Mouse (Mus musculus) forebrain, embryonic 10.5 days (tissue): ENCODE results near the gene Gnpat. TPM values are rescaled to one million over a fixed set of nuclear protein-coding genes. Genes with fewer than 3 reads are reported as not detected.

ENCODE experiments used
- DNase-seq: peaks from one replicate; pipeline ENCODE4 v3.0.0-alpha.2; 2017; ENCODE audit warnings: low spot score; ENCODE audit errors: extremely low spot score
- H3K27ac ChIP-seq: fragments of 300-500 bp; sonication (generic); 2 replicates; pipeline ENCODE4 v1.5.1; 2016; ENCODE audit warnings: mild to moderate bottlenecking
- H3K27me3 ChIP-seq: fragments of 300-500 bp; sonication (generic); 2 replicates; pipeline ENCODE4 v1.6.1; 2016; ENCODE audit warnings: mild to moderate bottlenecking; ENCODE audit not compliant: poor library complexity, severe bottlenecking
- H3K36me3 ChIP-seq: fragments of 300-500 bp; sonication (generic); replicated peaks from 2 replicates; pipeline ENCODE4 v1.6.1; 2016; ENCODE audit warnings: mild to moderate bottlenecking, moderate library complexity
- H3K4me1 ChIP-seq: fragments of 300-500 bp; sonication (generic); 2 replicates; pipeline ENCODE4 v1.6.1; 2016
- H3K4me3 ChIP-seq: fragments of 300-500 bp; sonication (generic); 2 replicates; pipeline ENCODE4 v1.5.1; 2016; ENCODE audit warnings: mild to moderate bottlenecking, moderate library complexity
- H3K9me3 ChIP-seq: fragments of 300-500 bp; sonication (generic); 2 replicates; pipeline ENCODE4 v1.6.1; 2016; ENCODE audit warnings: mild to moderate bottlenecking, moderate library complexity
- WGBS: fragments of 180-500 bp; shearing (Covaris S2); methylation state at CpG from one replicate; pipeline ENCODE4 v1.1.7; 2016; 5-methylcytosine and 5-hydroxymethylcytosine counted together
- polyA plus RNA-seq: library from polyadenylated mRNA; unstranded; fragments of >200 nt; fragmentation: Nextera tagmentation; extraction: Ambion mirVana; gene quantifications from 2 replicates; pipeline ENCODE4 v1.2.1, GENCODE M21; 2016

Gnpat gene
- polyA plus RNA-seq, 1 experiment from 2014 or later, result 156 TPM

DNA sequence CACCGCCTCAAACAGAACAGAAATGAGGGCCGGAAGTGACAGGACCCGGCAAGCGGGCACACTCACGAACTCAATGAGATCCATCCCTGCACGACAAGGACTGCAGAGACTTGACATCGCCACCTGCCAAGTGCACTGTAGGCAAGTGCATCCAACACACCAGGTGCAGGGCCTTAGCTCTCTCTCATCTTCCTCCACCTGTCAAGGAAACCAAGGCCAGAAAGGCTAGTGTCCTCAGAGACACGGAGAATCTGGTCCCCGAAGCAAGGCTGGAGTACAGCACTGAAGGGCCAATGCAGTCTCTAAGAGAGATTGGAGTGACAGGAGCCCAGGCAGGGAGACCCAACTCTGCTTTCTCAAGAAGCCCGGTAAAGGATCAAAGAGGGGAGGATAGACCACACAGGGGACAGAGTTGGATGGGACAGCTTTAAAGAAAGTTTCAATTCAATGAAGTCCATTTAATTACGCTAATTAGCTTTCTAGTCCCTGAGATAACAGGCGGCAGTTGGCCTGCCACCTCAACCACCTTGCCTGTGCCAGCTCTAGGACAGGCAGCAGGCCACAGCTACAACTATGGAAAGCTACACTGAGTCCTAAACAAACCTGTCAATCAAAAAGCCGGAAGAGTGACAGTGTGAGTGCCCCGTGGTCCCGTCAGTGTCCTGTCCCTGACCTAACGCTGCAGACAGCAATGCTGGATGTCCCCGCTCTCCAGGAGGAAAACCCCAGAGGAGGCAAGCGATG, 55.1 kb downstream of the Gnpat start:
- no peak for DNase-seq
- Histone ChIP-seq H3K9me3 (no peaks in the 10 kb centered on the region), H3K36me3 (peaks cover 36% of the 10 kb centered on the region), H3K27ac (no peak overlapping the region), H3K4me1 (peaks cover 7% of the 10 kb centered on the region; the same call in 1 of the 2 replicates), H3K4me3 (no peak overlapping the region), H3K27me3 (no peaks in the 10 kb centered on the region)
- 86% methylated on average over 18 of the region's 18 CpGs for WGBS

DNA sequence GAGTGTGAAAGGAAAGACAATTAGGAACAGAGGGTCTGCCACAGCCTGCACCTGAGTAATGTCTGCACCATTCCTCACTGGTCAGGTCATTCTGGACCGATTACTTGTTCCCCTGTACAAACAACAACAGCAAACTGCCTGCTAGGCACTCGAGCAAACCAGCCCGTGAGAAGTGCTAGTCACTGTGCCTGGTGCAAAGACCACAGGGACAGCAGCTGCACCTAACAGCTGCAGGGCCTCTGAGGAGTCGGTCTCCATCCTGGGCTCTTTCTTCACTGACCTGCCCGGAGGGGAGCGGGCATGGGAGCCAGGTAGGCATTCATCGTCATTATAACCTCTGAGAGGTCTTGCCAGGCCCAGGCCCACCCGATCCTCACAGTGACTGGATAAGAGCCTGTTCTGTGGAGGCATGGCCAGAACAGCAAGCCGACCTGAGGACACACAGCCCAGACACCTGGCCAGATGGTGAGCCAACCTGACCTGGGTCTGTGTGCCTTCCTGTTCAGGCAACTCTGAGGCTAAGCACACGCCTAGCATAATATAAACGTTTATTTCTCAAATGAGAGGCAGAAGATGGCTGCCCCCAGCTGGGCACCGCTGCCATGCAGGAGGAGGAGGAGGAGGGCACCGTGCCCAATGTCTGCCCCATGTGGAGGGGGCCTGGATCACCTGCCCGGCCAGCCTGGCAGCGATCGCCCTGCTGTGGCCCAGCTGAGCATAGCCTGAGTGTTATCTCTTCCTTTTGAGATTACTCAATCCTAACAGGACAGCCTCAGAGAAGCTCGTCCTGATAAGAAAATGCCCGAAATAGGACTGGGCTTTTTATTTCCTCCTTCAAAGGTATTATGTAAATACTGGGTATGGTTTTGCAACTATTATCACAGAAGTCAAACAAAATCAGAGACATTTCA, 58.8 kb downstream of the Gnpat start:
- WGBS, result 93% methylated on average over 18 of the region's 18 CpGs
- H3K4me1 ChIP-seq, result peaks cover 7% of the 10 kb centered on the region; the same call in 1 of the 2 replicates
- H3K27me3 ChIP-seq, result no peaks in the 10 kb centered on the region
- DNase-seq, result no peak
- H3K36me3 ChIP-seq, result peaks cover 29% of the 10 kb centered on the region
- H3K27ac ChIP-seq, result no peak overlapping the region
- no peaks in the 10 kb centered on the region for H3K9me3 ChIP-seq
- no peak overlapping the region for H3K4me3 ChIP-seq

- DNase-seq, result no peak
- no peaks in the 10 kb centered on the region for H3K27me3 ChIP-seq
- no peaks in the 10 kb centered on the region for H3K9me3 ChIP-seq
- peaks cover 7% of the 10 kb centered on the region; the same call in 1 of the 2 replicates for H3K4me1 ChIP-seq
- H3K4me3 ChIP-seq, result no peak overlapping the region
- peaks cover 38% of the 10 kb centered on the region for H3K36me3 ChIP-seq
- WGBS, result 91% methylated on average over 11 of the region's 11 CpGs
- no peak overlapping the region for H3K27ac ChIP-seq
Observed at GRCm38 (mm10) chr8:124922490-124923089, 59.8 kb downstream of the Gnpat start.

DNA sequence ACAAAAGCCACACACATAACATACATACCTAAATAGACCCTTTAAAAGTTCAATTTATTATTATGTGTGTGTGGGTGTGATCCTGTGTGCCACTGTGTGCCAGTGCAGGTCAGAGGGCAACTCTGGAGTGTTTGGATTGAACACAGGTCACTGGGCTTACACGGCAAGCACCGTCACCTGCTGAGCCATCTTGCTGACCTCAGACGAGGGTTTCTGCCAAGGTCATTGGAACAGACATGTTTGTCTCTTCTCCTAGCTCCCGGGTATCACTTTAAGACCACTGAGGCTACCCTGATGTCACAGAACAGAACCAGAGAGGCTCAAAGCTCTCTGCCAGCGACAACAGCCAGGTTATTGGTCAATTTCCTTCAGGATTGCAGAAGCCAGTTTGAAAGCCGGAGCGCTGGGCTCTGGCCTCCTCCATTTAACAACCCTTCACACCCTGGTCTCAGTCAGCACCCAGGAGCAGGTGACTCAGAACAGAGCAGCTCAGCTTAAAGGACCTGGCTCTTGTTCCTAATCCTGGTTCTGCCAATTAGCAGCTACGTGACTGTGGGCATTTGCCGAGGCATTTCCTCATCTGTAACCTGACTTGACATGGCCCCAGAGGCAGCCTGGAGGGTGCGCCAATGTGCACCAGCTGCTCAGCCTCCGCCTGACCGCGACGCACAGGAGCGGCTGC, 61.3 kb downstream of the Gnpat start:
- Histone ChIP-seq H3K9me3 (no peaks in the 10 kb centered on the region), H3K27me3 (no peaks in the 10 kb centered on the region), H3K27ac (no peak overlapping the region), H3K36me3 (peaks cover 49% of the 10 kb centered on the region), H3K4me3 (no peak overlapping the region), H3K4me1 (no peaks in the 10 kb centered on the region)
- no peak for DNase-seq
- 92% methylated on average over 15 of the region's 15 CpGs for WGBS

- DNase-seq, result no peak
- H3K27me3 ChIP-seq, result no peaks in the 10 kb centered on the region
- H3K27ac ChIP-seq, result no peak overlapping the region
- no peak overlapping the region for H3K4me3 ChIP-seq
- no peaks in the 10 kb centered on the region for H3K9me3 ChIP-seq
- peaks cover 57% of the 10 kb centered on the region for H3K36me3 ChIP-seq
- H3K4me1 ChIP-seq, result no peaks in the 10 kb centered on the region
- 89% methylated on average over 14 of the region's 14 CpGs for WGBS
Observed at GRCm38 (mm10) chr8:124925544-124926266, 62.9 kb downstream of the Gnpat start.

GRCm38 (mm10) chr8:124926351-124926771, 63.5 kb downstream of the Gnpat start:
- 88% methylated on average over 10 of the region's 10 CpGs for WGBS
- Histone ChIP-seq H3K36me3 (peaks cover 62% of the 10 kb centered on the region), H3K27me3 (no peaks in the 10 kb centered on the region), H3K4me1 (no peaks in the 10 kb centered on the region), H3K27ac (no peak overlapping the region), H3K9me3 (peaks cover 4% of the 10 kb centered on the region; the same call in 1 of the 2 replicates), H3K4me3 (no peak overlapping the region)
- DNase-seq, result no peak

DNA sequence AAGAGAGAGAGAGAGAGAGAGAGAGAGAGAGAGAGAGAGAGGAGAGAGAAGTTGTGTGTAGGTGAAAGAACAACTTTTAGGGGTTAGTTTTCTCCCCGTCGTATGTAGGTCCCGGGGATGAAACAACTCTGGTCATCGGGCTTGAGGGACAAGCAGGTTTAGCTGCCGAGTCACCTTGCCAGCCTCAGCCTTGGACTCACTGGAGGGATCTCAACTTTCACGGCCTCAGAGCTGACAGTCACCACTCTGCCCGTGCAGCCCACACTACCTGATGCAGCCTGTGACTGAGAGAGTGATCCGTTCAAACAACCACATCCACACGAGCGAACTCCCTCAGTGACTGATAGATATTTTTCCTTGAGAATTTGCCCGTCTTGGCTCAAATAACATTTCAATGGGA, 66.2 kb downstream of the Gnpat start:
- Histone ChIP-seq H3K4me1 (no peaks in the 10 kb centered on the region), H3K9me3 (peaks cover 5% of the 10 kb centered on the region; the same call in 1 of the 2 replicates), H3K27ac (no peak overlapping the region), H3K27me3 (no peaks in the 10 kb centered on the region), H3K36me3 (peaks cover 62% of the 10 kb centered on the region), H3K4me3 (no peak overlapping the region)
- 95% methylated on average over 11 of the region's 11 CpGs for WGBS
- no peak for DNase-seq

- H3K36me3 ChIP-seq, result peaks cover 54% of the 10 kb centered on the region
- WGBS, result 96% methylated on average over 13 of the region's 13 CpGs
- H3K27ac ChIP-seq, result no peak overlapping the region
- H3K4me1 ChIP-seq, result no peaks in the 10 kb centered on the region
- DNase-seq, result no peak
- no peaks in the 10 kb centered on the region for H3K27me3 ChIP-seq
- no peak overlapping the region for H3K4me3 ChIP-seq
- H3K9me3 ChIP-seq, result peaks cover 5% of the 10 kb centered on the region; the same call in 1 of the 2 replicates
Observed at GRCm38 (mm10) chr8:124930086-124930485, 67.3 kb downstream of the Gnpat start.

DNA sequence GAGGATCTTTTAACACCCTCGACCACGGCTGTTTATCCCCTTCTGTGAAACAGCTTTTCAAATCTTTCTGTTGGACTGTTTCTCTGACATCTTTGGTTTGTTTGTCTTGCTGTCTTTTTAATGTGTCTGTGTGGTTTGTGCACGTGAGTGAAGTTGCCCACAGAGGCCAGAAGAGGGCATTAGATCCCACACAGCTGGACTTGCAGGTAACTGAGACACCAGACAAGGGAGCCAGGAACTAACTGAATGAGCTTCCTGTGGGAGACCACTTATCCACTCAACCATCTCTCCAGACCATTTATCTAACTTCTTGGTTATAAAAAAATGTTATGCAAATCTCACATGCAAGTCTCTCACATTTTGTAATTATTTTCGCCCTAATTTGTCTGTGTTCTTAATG, 67.8 kb downstream of the Gnpat start:
- H3K27ac ChIP-seq, result no peak overlapping the region
- DNase-seq, result no peak
- no peak overlapping the region for H3K4me3 ChIP-seq
- no peaks in the 10 kb centered on the region for H3K4me1 ChIP-seq
- peaks cover 5% of the 10 kb centered on the region; the same call in 1 of the 2 replicates for H3K9me3 ChIP-seq
- H3K36me3 ChIP-seq, result peaks cover 50% of the 10 kb centered on the region
- no peaks in the 10 kb centered on the region for H3K27me3 ChIP-seq
- 90% methylated on average over 4 of the region's 4 CpGs for WGBS

DNA sequence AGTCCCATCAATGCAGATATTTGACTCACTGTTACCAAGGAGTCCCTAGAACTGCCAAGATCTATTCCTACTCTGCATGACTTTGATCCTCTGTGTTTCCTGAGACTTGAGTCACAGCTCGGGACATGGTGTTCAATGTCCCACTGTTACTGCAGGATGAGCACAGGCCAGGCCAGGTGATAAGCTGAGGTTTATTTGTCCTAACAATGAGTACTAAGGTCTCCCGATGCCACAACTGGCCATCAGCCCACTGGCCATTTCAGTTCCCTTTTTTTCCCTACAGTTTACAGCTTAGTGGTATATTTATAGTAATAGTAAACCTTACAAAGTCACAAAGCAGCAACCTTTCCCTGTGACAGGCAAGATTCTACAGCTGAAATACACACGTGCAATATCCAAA, 69.6 kb downstream of the Gnpat start:
- Histone ChIP-seq H3K27me3 (no peaks in the 10 kb centered on the region), H3K36me3 (peaks cover 47% of the 10 kb centered on the region)
- 90% methylated on average over 3 of the region's 3 CpGs for WGBS

GRCm38 (mm10) chr8:124935116-124935515, 72.3 kb downstream of the Gnpat start:
- WGBS, result 84% methylated on average over 5 of the region's 5 CpGs
- DNase-seq, result no peak
- Histone ChIP-seq H3K9me3 (peaks cover 5% of the 10 kb centered on the region; the same call in 1 of the 2 replicates), H3K27ac (no peak overlapping the region), H3K27me3 (no peaks in the 10 kb centered on the region), H3K36me3 (peaks cover 59% of the 10 kb centered on the region), H3K4me3 (no peak overlapping the region), H3K4me1 (no peaks in the 10 kb centered on the region)

More for the DNA sequence above, 69.6 kb downstream of the Gnpat start:
- no peak overlapping the region for H3K27ac ChIP-seq
- H3K4me3 ChIP-seq, result no peak overlapping the region
- H3K9me3 ChIP-seq, result peaks cover 5% of the 10 kb centered on the region; the same call in 1 of the 2 replicates
- no peaks in the 10 kb centered on the region for H3K4me1 ChIP-seq
- no peak for DNase-seq
